14 mouse cellular contexts compared by ENCODE assay signal in the genomic region with DNA sequence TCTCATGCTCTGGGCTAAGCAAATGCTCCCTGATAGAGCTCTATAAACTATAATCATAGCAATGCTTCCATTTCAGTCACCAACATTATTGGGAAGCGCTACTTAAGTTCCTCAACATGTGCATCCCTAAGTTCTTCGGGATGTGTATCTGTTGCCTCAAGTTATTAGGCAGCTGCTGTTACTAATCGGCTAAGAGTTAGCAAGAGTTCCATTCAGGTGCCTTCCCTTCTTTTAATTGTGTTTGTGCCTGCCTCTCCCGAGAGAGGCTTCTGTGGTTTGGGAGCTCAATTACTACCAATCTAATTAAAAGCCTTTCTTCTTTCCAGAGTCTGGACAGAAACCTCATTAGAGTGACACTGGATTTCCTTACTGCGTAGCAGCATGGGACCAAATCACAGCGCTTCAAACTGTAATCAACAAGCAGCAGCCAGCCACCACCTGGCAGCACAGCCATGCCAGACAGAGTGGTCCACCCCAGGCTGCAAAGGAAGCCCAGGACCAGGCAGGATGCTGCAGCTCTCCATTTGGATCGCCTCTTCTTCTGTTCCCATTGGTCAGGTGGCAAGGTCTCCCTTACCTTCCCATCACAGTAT. TPM values are rescaled to one million over a fixed set of nuclear protein-coding genes. Genes with fewer than 3 reads are reported as not detected.
DNase-seq lines count a peak whose midpoint lies in the region; ATAC-seq and TF ChIP-seq lines count a peak whose summit lies in the region.
"Had no signal": no experiment of that assay in that cellular context is flagged by ENCODE, and none has a peak within 500 bp of the region (broad histone marks: within the 10 kb centered on the region; RNA-seq: fewer than 3 reads in every experiment).

No protein-coding gene starts in this region.

- ATAC-seq in forebrain, embryonic 11.5 days (replicated peaks; ENCODE audit: low FRiP score), result peak; percentile 87
- peak; percentile 81 for ATAC-seq in embryonic facial prominence, embryonic 14.5 days (ENCODE audit: low read depth)
- ATAC-seq in forebrain, embryonic 16.5 days, result peak; percentile 77
- no peak for ATAC-seq in midbrain, postnatal 0 days (ENCODE audit: low FRiP score)
- ATAC-seq: inflammation-experienced regulatory T-cells, adult 6 months; lung, postnatal 0 days had no signal

- peak; percentile 63 for DNase-seq in forebrain, embryonic 11.5 days (ENCODE audit: low spot score)
- no peak for DNase-seq in forebrain, embryonic 10.5 days (ENCODE audit: extremely low spot score, low spot score)
- peak; percentile 33 for DNase-seq in embryonic facial prominence, embryonic 14.5 days (ENCODE audit: low spot score)
- DNase-seq in midbrain, postnatal 0 days (ENCODE audit: low spot score), result peak; percentile 75
- no peak for DNase-seq in heart, postnatal 10 days
- DNase-seq in limb, embryonic 10.5 days (ENCODE audit: low spot score), result no peak
- DNase-seq: cerebellum, postnatal 25 days; liver, embryonic 13.5 days; thymus, adult 18-20 months had no signal

- H3K4me1 ChIP-seq in forebrain, embryonic 11.5 days (replicated peaks; ENCODE audit: control insufficient read depth, insufficient read depth, low read length), result no peaks in the 10 kb centered on the region
- H3K4me1 ChIP-seq in forebrain, embryonic 10.5 days, result peaks cover 11% of the 10 kb centered on the region
- no peaks in the 10 kb centered on the region for H3K4me1 ChIP-seq in embryonic facial prominence, embryonic 14.5 days (ENCODE audit: control insufficient read depth, insufficient read depth, low read length)
- H3K4me1 ChIP-seq in forebrain, embryonic 16.5 days (replicated peaks; ENCODE audit: control insufficient read depth, insufficient read depth, low read length), result peaks cover 9% of the 10 kb centered on the region
- no peaks in the 10 kb centered on the region for H3K4me1 ChIP-seq in midbrain, postnatal 0 days (ENCODE audit: insufficient read depth, low read length)
- H3K4me1 ChIP-seq in limb, embryonic 10.5 days, result peaks cover 3% of the 10 kb centered on the region; the same call in 1 of the 2 replicates
- H3K4me1 ChIP-seq: liver, embryonic 13.5 days had no signal

- WGBS in forebrain, embryonic 11.5 days, result 17% methylated on average over 7 of the region's 7 CpGs
- 32% methylated on average over 7 of the region's 7 CpGs for WGBS in forebrain, embryonic 10.5 days
- WGBS in embryonic facial prominence, embryonic 14.5 days, result 59% methylated on average over 7 of the region's 7 CpGs
- WGBS in forebrain, embryonic 16.5 days, result 17% methylated on average over 7 of the region's 7 CpGs
- 53% methylated on average over 7 of the region's 7 CpGs for WGBS in midbrain, postnatal 0 days
- 67% methylated on average over 7 of the region's 7 CpGs for WGBS in limb, embryonic 10.5 days

- H3K36me3 ChIP-seq in forebrain, embryonic 11.5 days (ENCODE audit: control insufficient read depth, insufficient read depth, low read length), result no peaks in the 10 kb centered on the region
- no peaks in the 10 kb centered on the region for H3K36me3 ChIP-seq in forebrain, embryonic 10.5 days (replicated peaks)
- no peaks in the 10 kb centered on the region for H3K36me3 ChIP-seq in embryonic facial prominence, embryonic 14.5 days (ENCODE audit: control insufficient read depth, insufficient read depth, low read length)
- no peaks in the 10 kb centered on the region for H3K36me3 ChIP-seq in forebrain, embryonic 16.5 days (ENCODE audit: control insufficient read depth, insufficient read depth)
- H3K36me3 ChIP-seq in midbrain, postnatal 0 days (ENCODE audit: insufficient read depth, low read length), result no peaks in the 10 kb centered on the region
- H3K36me3 ChIP-seq in limb, embryonic 10.5 days, result no peaks in the 10 kb centered on the region
- H3K36me3 ChIP-seq: liver, embryonic 13.5 days had no signal

- no peak for TF ChIP-seq CTCF in midbrain, postnatal 0 days (IDR thresholded peaks at IDR 0.05)

- no peak overlapping the region for H3K9ac ChIP-seq in forebrain, embryonic 11.5 days (ENCODE audit: low read length)
- H3K9ac ChIP-seq in embryonic facial prominence, embryonic 14.5 days (ENCODE audit: low read depth, low read length), result no peak overlapping the region
- no peak overlapping the region for H3K9ac ChIP-seq in forebrain, embryonic 16.5 days (replicated peaks; ENCODE audit: low read depth, low read length)
- H3K9ac ChIP-seq in midbrain, postnatal 0 days (replicated peaks; ENCODE audit: low read length, poor library complexity, severe bottlenecking), result no peak overlapping the region
- H3K9ac ChIP-seq: liver, embryonic 13.5 days had no signal

- no peak overlapping the region for H3K4me2 ChIP-seq in forebrain, embryonic 11.5 days (ENCODE audit: low read depth, low read length, severe bottlenecking)
- H3K4me2 ChIP-seq in embryonic facial prominence, embryonic 14.5 days (ENCODE audit: low read depth, low read length), result no peak overlapping the region
- H3K4me2 ChIP-seq in forebrain, embryonic 16.5 days (ENCODE audit: low read length), result no peak overlapping the region
- no peak overlapping the region for H3K4me2 ChIP-seq in midbrain, postnatal 0 days (ENCODE audit: low read depth, low read length, poor library complexity, severe bottlenecking)
- H3K4me2 ChIP-seq: liver, embryonic 13.5 days had no signal

- H3K27me3 ChIP-seq in forebrain, embryonic 11.5 days (ENCODE audit: control insufficient read depth, insufficient read depth, low read length), result no peaks in the 10 kb centered on the region
- no peaks in the 10 kb centered on the region for H3K27me3 ChIP-seq in forebrain, embryonic 10.5 days (ENCODE audit: poor library complexity, severe bottlenecking)
- no peaks in the 10 kb centered on the region for H3K27me3 ChIP-seq in embryonic facial prominence, embryonic 14.5 days (replicated peaks; ENCODE audit: control insufficient read depth, insufficient read depth, low read length)
- no peaks in the 10 kb centered on the region for H3K27me3 ChIP-seq in forebrain, embryonic 16.5 days (replicated peaks; ENCODE audit: control insufficient read depth, insufficient read depth, low read length)
- no peaks in the 10 kb centered on the region for H3K27me3 ChIP-seq in midbrain, postnatal 0 days (ENCODE audit: insufficient read depth, low read length)
- no peaks in the 10 kb centered on the region for H3K27me3 ChIP-seq in limb, embryonic 10.5 days (ENCODE audit: low read depth, poor library complexity, severe bottlenecking)
- H3K27me3 ChIP-seq: liver, embryonic 13.5 days had no signal

- no peak overlapping the region for H3K4me3 ChIP-seq in forebrain, embryonic 11.5 days (ENCODE audit: low read depth, low read length)
- H3K4me3 ChIP-seq in forebrain, embryonic 10.5 days, result no peak overlapping the region
- no peak overlapping the region for H3K4me3 ChIP-seq in embryonic facial prominence, embryonic 14.5 days (ENCODE audit: low read depth, low read length)
- no peak overlapping the region for H3K4me3 ChIP-seq in forebrain, embryonic 16.5 days (replicated peaks; ENCODE audit: low read length)
- H3K4me3 ChIP-seq in midbrain, postnatal 0 days (ENCODE audit: low read depth, low read length), result no peak overlapping the region
- H3K4me3 ChIP-seq in limb, embryonic 10.5 days, result no peak overlapping the region
- H3K4me3 ChIP-seq: layer of hippocampus, adult 2 months; liver, embryonic 13.5 days had no signal

- intact Hi-C loops in heart, postnatal 10 days (cut with DNase I), result no loop called here

- H3K9me3 ChIP-seq in forebrain, embryonic 11.5 days (ENCODE audit: control insufficient read depth, low read length), result no peaks in the 10 kb centered on the region
- H3K9me3 ChIP-seq in forebrain, embryonic 10.5 days, result no peaks in the 10 kb centered on the region
- H3K9me3 ChIP-seq in embryonic facial prominence, embryonic 14.5 days (ENCODE audit: control insufficient read depth, low read length), result no peaks in the 10 kb centered on the region
- H3K9me3 ChIP-seq in forebrain, embryonic 16.5 days (ENCODE audit: control insufficient read depth, low read length), result no peaks in the 10 kb centered on the region
- H3K9me3 ChIP-seq in midbrain, postnatal 0 days (ENCODE audit: low read length), result no peaks in the 10 kb centered on the region
- H3K9me3 ChIP-seq in limb, embryonic 10.5 days (replicated peaks), result no peaks in the 10 kb centered on the region
- H3K9me3 ChIP-seq: liver, embryonic 13.5 days had no signal

- H3K27ac ChIP-seq in forebrain, embryonic 11.5 days (ENCODE audit: low read depth, low read length), result no peak overlapping the region
- H3K27ac ChIP-seq in forebrain, embryonic 10.5 days, result no peak overlapping the region
- no peak overlapping the region for H3K27ac ChIP-seq in embryonic facial prominence, embryonic 14.5 days (replicated peaks; ENCODE audit: low read depth, low read length)
- H3K27ac ChIP-seq in forebrain, embryonic 16.5 days (ENCODE audit: low read length), result no peak overlapping the region
- no peak overlapping the region for H3K27ac ChIP-seq in midbrain, postnatal 0 days (ENCODE audit: low read depth, low read length)
- no peak overlapping the region for H3K27ac ChIP-seq in limb, embryonic 10.5 days
- H3K27ac ChIP-seq: layer of hippocampus, adult 2 months; liver, embryonic 13.5 days had no signal

RNA-seq across cellular contexts. Expression of gene Chrna7, which starts 50.0 kb away (rescaled TPM):
- 4.0 and 5.1 TPM in 2 replicates for polyA plus RNA-seq in forebrain, embryonic 11.5 days (2014; fragmentation: Nextera tagmentation; extraction: Ambion mirVana)
- 4.0 and 4.4 TPM in 2 replicates for polyA plus RNA-seq in forebrain, embryonic 10.5 days (2016; fragmentation: Nextera tagmentation; extraction: Ambion mirVana)
- polyA plus RNA-seq in embryonic facial prominence, embryonic 14.5 days (2014; fragmentation: Nextera tagmentation; extraction: Ambion mirVana), result 1.7 and 2.4 TPM in 2 replicates
- polyA plus RNA-seq in forebrain, embryonic 16.5 days (2015; fragmentation: Nextera tagmentation; extraction: Ambion mirVana), result 13.3 and 16.0 TPM in 2 replicates
- total RNA-seq in midbrain, postnatal 0 days (2014; rRNA removed), result 31.2 and 34.1 TPM in 2 replicates
- polyA plus RNA-seq in midbrain, postnatal 0 days (2015; fragmentation: Nextera tagmentation; extraction: Ambion mirVana), result 5.5 and 7.3 TPM in 2 replicates
- total RNA-seq in heart, postnatal 10 days (2021), result under 1 TPM; 0.12 TPM
- 1.6 and 3.2 TPM in 2 replicates for polyA plus RNA-seq in limb, embryonic 10.5 days (2016; fragmentation: Nextera tagmentation; extraction: Ambion mirVana)
- total RNA-seq: MEL had no signal
- polyA plus RNA-seq: inflammation-experienced regulatory T-cells, adult 6 months had no signal

Comparison
In these comparisons a context has a peak if more than half of its experiments do, and no peak if none do; other contexts are left out.
1. DNase-seq: peak in forebrain, embryonic 11.5 days (single experiment), embryonic facial prominence, embryonic 14.5 days (single experiment) and midbrain, postnatal 0 days (single experiment); none in forebrain, embryonic 10.5 days (single experiment), heart, postnatal 10 days (0 of 2) and limb, embryonic 10.5 days (single experiment).